Mouse (Mus musculus) myocyte (in vitro differentiated cells): Measurements from ENCODE around the gene Arl8a. TPM values are rescaled to one million over a fixed set of nuclear protein-coding genes. Genes with fewer than 3 reads are reported as not detected.

Source experiments
- H3K27me3 ChIP-seq: one replicate; pipeline ENCODE4 v1.6.1; 2011; ENCODE audit not compliant: control insufficient read depth, insufficient read depth, insufficient read length
- H3K36me3 ChIP-seq: one replicate; pipeline ENCODE4 v1.6.1; 2011; ENCODE audit not compliant: control insufficient read depth, insufficient read depth
- H3K4me2 ChIP-seq: one replicate; pipeline ENCODE4 v1.6.1; 2011; ENCODE audit warnings: low read depth, control low read depth
- H3K4me3 ChIP-seq: one replicate; pipeline ENCODE4 v1.5.1; 2011; ENCODE audit warnings: mild to moderate bottlenecking, control low read depth, moderate library complexity
- H3K79me2 ChIP-seq: one replicate; pipeline ENCODE4 v1.6.1; 2011; ENCODE audit not compliant: control insufficient read depth, insufficient read depth
- H3ac ChIP-seq: one replicate; pipeline ENCODE4 v1.6.1; 2011; ENCODE audit not compliant: control insufficient read depth, insufficient read length
- CEBPB ChIP-seq: IDR thresholded peaks from 2 replicates; pipeline ENCODE4 v1.6.1; 2011; ENCODE audit warnings: mild to moderate bottlenecking, moderate library complexity; ENCODE audit not compliant: poor library complexity, insufficient read depth, severe bottlenecking
- E2F4 ChIP-seq: IDR thresholded peaks from one replicate; pipeline ENCODE4 v1.6.1; 2011; ENCODE audit warnings: mild to moderate bottlenecking, control low read depth, moderate library complexity; ENCODE audit not compliant: insufficient read depth
- MAX ChIP-seq: IDR thresholded peaks from one replicate; pipeline ENCODE4 v1.6.1; 2011; ENCODE audit warnings: low read depth, mild to moderate bottlenecking, control low read depth
- MYOD1 ChIP-seq, 3 experiments: IDR thresholded peaks; one replicate each; pipeline ENCODE4 v1.6.1; 2011; ENCODE audit warnings: control low read depth in 2 of 3, low read depth in 2 of 3, mild to moderate bottlenecking in 2 of 3, moderate library complexity in 1 of 3; ENCODE audit not compliant: insufficient read length in 2 of 3, control insufficient read depth in 1 of 3
- MYOG ChIP-seq, 3 experiments: IDR thresholded peaks; one replicate each; pipeline ENCODE4 v1.6.1; 2011; ENCODE audit warnings: control low read depth in 2 of 3, low read depth in 2 of 3, mild to moderate bottlenecking in 2 of 3; ENCODE audit not compliant: insufficient read length in 2 of 3, control insufficient read depth in 1 of 3, insufficient read depth in 1 of 3
- POLR2A ChIP-seq: IDR thresholded peaks from one replicate; pipeline ENCODE4 v1.6.1; 2011; ENCODE audit warnings: low read depth, mild to moderate bottlenecking, control low read depth, moderate library complexity; ENCODE audit not compliant: insufficient read length
- POLR2AphosphoS2 ChIP-seq: IDR thresholded peaks from one replicate; pipeline ENCODE4 v1.6.1; 2011; ENCODE audit warnings: low read depth, control low read depth; ENCODE audit not compliant: insufficient read length
- REST ChIP-seq: IDR thresholded peaks from one replicate; pipeline ENCODE4 v1.6.1; 2011; ENCODE audit warnings: mild to moderate bottlenecking, control low read depth, moderate library complexity; ENCODE audit not compliant: insufficient read depth, insufficient read length
- SRF ChIP-seq: IDR thresholded peaks from one replicate; pipeline ENCODE4 v1.6.1; 2011; ENCODE audit warnings: low read depth; ENCODE audit not compliant: control insufficient read depth, insufficient read length
- TCF12 ChIP-seq: IDR thresholded peaks from one replicate; pipeline ENCODE4 v1.6.1; 2011; ENCODE audit warnings: mild to moderate bottlenecking, control low read depth; ENCODE audit not compliant: poor library complexity, insufficient read depth, severe bottlenecking
- TCF3 ChIP-seq: IDR thresholded peaks from one replicate; pipeline ENCODE4 v1.6.1; 2011; ENCODE audit warnings: low read depth, control low read depth; ENCODE audit not compliant: insufficient read length
- USF1 ChIP-seq: IDR thresholded peaks from one replicate; pipeline ENCODE4 v1.6.1; 2011; ENCODE audit warnings: low read depth, mild to moderate bottlenecking, control low read depth, moderate library complexity
- polyA plus RNA-seq: library from polyadenylated mRNA; unstranded; fragments of >200 nt; fragmentation: generic; extraction: Trizol; gene quantifications from one replicate; pipeline ENCODE4 v1.2.1, GENCODE M21; 2012; ENCODE audit warnings: missing spikeins

Gene Arl8a
- polyA plus RNA-seq, 1 experiment = 61.2 TPM

DNA sequence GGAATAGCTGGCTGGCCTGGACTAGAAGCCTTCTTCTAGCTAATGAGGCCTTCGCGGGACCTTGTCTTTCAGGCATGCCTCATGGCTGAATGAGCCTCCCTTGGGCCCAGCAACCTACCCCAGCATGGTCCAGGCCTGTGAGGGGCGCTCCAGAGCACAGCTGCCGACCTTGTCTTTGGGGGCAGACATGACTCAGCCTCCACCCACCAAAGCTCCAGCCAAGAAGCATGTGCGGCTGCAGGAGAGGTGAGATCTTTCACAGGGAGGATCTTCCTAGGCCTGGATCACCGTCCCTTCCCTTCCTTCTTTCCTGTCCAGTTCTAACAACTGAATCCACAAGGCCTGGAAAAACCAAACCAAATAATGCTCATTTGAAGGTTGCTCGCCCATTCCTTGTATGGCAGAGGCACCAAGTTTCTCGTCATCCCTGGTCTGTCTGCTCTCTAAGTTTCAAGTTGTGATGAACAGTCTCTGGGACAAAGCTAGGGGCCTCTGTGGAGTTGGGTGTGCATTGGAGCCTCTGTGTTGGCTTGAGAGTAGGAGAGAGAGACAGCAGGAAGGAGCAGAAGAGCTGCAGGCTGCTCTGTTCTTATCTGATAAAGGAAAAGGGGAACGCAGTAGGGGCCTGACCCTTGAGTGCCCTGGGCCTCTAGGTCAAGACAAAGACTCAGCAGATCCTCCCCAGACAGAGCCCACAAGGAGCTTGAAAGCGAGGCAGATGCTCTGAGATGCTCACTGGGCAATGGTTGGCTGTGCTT is 12.8 kb upstream of the Arl8a start:
- H3K4me3 ChIP-seq = no peak overlapping the region
- H3ac ChIP-seq = no peak overlapping the region
- TF ChIP-seq TCF12 (no peak), SRF (no peak), TCF3 (no peak), POLR2A (no peak), MAX (no peak), CEBPB (no peak), POLR2AphosphoS2 (no peak), E2F4 (no peak), USF1 (no peak), MYOG (IDR thresholded peaks at IDR 0.05; ENCODE audit: control insufficient read depth in 1 of 3, insufficient read depth in 1 of 3, insufficient read length in 2 of 3, low read depth in 2 of 3) (no peak), REST (no peak), MYOD1 (IDR thresholded peaks at IDR 0.05; ENCODE audit: control insufficient read depth in 1 of 3, insufficient read length in 2 of 3, low read depth in 2 of 3) (no peak)
- H3K27me3 ChIP-seq = no peaks in the 10 kb centered on the region
- H3K36me3 ChIP-seq = no peaks in the 10 kb centered on the region
- no peak overlapping the region for H3K4me2 ChIP-seq
- no peaks in the 10 kb centered on the region for H3K79me2 ChIP-seq

DNA sequence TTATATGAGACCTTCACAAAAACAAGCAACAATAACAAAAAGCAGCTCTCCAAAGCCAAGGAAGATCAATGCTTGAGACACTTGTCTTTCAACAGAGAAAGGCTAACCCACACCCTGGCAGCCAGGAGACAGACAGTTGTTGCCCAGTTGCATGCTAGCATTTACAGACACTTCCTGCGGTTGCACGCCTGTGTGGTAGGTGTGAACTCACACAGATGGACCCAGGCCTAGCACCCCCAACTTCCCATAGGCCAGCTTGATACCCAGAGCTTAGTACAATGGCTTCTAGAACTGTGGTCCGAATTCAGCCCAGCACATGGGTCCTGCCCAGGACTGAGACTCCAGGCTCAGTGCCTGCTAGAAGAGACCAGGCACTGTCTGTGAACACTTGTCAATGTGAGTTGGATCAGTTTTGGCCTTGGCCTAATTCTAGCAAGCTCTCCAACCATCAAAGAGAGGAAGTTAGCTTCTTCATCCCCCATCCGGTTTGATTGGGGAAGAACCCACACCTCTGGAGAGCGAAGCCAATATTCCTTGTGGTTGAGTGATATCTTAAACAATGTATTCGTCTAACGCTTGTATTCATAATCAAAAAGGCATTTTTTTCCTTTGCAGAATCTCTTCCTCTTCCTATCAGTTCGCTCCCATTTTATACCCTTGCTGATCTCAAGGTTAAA is 11.4 kb upstream of the Arl8a start:
- Histone ChIP-seq H3K27me3 (no peaks in the 10 kb centered on the region), H3K36me3 (no peaks in the 10 kb centered on the region), H3K4me2 (no peak overlapping the region), H3K79me2 (no peaks in the 10 kb centered on the region), H3ac (no peak overlapping the region), H3K4me3 (no peak overlapping the region)
- TF ChIP-seq POLR2A = no peak

GRCm38 (mm10) chr1:135136500-135136899 is 10.1 kb upstream of the Arl8a start:
- Histone ChIP-seq H3K4me3 (no peak overlapping the region), H3K4me2 (no peak overlapping the region), H3K36me3 (no peaks in the 10 kb centered on the region), H3K27me3 (no peaks in the 10 kb centered on the region), H3ac (no peak overlapping the region), H3K79me2 (no peaks in the 10 kb centered on the region)
- TF ChIP-seq E2F4 (no peak), REST (no peak), POLR2AphosphoS2 (no peak), TCF12 (no peak), MYOG (IDR thresholded peaks at IDR 0.05; ENCODE audit: control insufficient read depth in 1 of 3, insufficient read depth in 1 of 3, insufficient read length in 2 of 3, low read depth in 2 of 3) (no peak), SRF (no peak), POLR2A (no peak), MAX (no peak), TCF3 (no peak), MYOD1 (IDR thresholded peaks at IDR 0.05; ENCODE audit: control insufficient read depth in 1 of 3, insufficient read length in 2 of 3, low read depth in 2 of 3) (no peak), USF1 (no peak), CEBPB (no peak)

- no peak overlapping the region for H3ac ChIP-seq
- no peaks in the 10 kb centered on the region for H3K36me3 ChIP-seq
- TF ChIP-seq E2F4 (no peak), POLR2AphosphoS2 (no peak), POLR2A (no peak), MYOG (IDR thresholded peaks at IDR 0.05; ENCODE audit: control insufficient read depth in 1 of 3, insufficient read depth in 1 of 3, insufficient read length in 2 of 3, low read depth in 2 of 3) (no peak), MYOD1 (IDR thresholded peaks at IDR 0.05; ENCODE audit: control insufficient read depth in 1 of 3, insufficient read length in 2 of 3, low read depth in 2 of 3) (no peak), REST (no peak), SRF (no peak), USF1 (no peak), TCF3 (no peak), TCF12 (no peak), CEBPB (no peak), MAX (no peak)
- no peaks in the 10 kb centered on the region for H3K27me3 ChIP-seq
- H3K79me2 ChIP-seq = no peaks in the 10 kb centered on the region
- no peak overlapping the region for H3K4me3 ChIP-seq
- no peak overlapping the region for H3K4me2 ChIP-seq
These were observed 6.7 kb upstream of the Arl8a start for GRCm38 (mm10) chr1:135139906-135140305.
